Mouse (Mus musculus): ENCODE results near the gene Actn1.
A peak's percentile ranks its signal among the peaks of the same experiment; 100 is the strongest.

- 0 out of 3 replicates have a peak, but pooled peaks have one; percentile 12 for TF ChIP-seq TAL1 (IDR thresholded peaks at IDR 0.05; ENCODE audit: low read length)
- TF ChIP-seq GATA1 (IDR thresholded peaks at IDR 0.05; ENCODE audit: low read length) = no peak
Measured at GRCm38 (mm10) chr12:80270924-80271323, 10.8 kb upstream of the Actn1 start.

Data from erythroblast, embryonic 14.5 days (primary cell).